In genomic region chr14:45495810-45496209, GRCm38 (mm10) we compare ENCODE assay signal across 5 mouse cellular contexts. TPM values are rescaled to one million over a fixed set of nuclear protein-coding genes. Genes with fewer than 3 reads are reported as not detected.
"Had no signal": no experiment of that assay in that cellular context is flagged by ENCODE, and none has a peak within 500 bp of the region (broad histone marks: within the 10 kb centered on the region; RNA-seq: fewer than 3 reads in every experiment).

No protein-coding gene starts in this region.

RNA-seq across cellular contexts. Expression of gene Fermt2, which starts 34.1 kb away (rescaled TPM):
- total RNA-seq: megakaryocyte progenitor cell, adult 5-6 weeks; megakaryocyte, adult 5-6 weeks; megakaryocyte-erythroid progenitor cell, adult 5-6 weeks; monocyte, adult 5-6 weeks had no signal
- polyA plus RNA-seq: macrophage had no signal
